Mouse (Mus musculus): ENCODE results near the gene Ccnjl. TPM values are rescaled to one million over a fixed set of nuclear protein-coding genes. Genes with fewer than 3 reads are reported as not detected.

Ccnjl gene
- polyA plus RNA-seq, 1 experiment from 2014 or later: 20.0 TPM

DNA sequence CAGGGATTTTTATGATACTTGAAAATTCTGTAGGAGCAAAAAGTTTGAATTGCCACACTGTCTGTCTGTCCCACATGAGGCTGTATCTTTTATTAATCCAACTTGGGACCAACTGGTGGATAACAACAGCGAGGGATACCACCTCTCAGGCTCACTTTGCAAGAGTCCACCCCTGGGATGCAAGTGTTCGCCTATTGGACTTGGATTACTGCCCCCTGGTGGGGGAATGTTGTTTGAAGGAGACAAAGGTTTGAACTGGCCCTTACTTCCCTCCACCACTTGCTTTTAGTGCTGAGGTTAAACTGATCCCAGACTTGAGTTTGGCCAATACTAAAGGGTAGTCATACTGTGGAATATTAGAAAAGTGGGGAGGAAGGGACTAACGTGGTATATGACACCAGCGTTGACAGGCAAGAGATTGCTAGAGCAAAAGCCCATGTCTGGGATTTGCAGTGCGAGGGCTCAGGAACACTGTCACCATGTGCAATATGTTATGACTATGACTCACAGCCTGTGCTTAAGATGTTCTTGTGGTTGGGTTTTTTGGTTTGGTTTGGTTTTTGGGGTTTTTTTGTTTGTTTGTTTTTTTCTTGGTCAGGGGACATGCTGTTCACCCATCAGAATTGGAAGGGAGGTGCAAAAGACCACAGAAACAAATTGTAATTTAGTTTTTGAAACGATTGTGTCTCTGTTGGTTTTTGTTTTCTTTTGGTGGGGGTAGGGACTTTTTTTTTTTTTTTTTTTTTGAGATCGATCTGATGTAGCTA, 57.9 kb downstream of the Ccnjl start, which contains the start of gene 4933415A04Rik:
Gene 4933415A04Rik, plus strand, starts transcription at position 717 of the 767 bp plus-strand sequence.
- Histone ChIP-seq H3K27ac (ENCODE audit: low read length) (no peak within 1 kb of the TSS), H3K36me3 (ENCODE audit: control insufficient read depth, insufficient read depth, low read length) (peaks cover 14% of the 10 kb centered on the region), H3K4me2 (replicated peaks; ENCODE audit: low read depth, low read length) (no peak within 1 kb of the TSS), H3K4me3 (ENCODE audit: low read depth, low read length) (no peak within 1 kb of the TSS), H3K9ac (replicated peaks; ENCODE audit: low read depth, low read length) (no peak within 1 kb of the TSS), H3K9me3 (ENCODE audit: control insufficient read depth, low read depth, low read length) (no peaks in the 10 kb centered on the region), H3K27me3 (ENCODE audit: control insufficient read depth, insufficient read depth, low read length) (no peaks in the 10 kb centered on the region), H3K4me1 (ENCODE audit: control insufficient read depth, insufficient read depth, low read length) (0 out of 2 replicates have a peak, but pooled peaks cover 3% of the 10 kb centered on the region)
- peak; percentile 38; the same call in 1 of the 2 replicates for ATAC-seq (ENCODE audit: insufficient number of reproducible peaks, insufficient read depth, low FRiP score, low read depth)
- WGBS: 77% methylated on average over 7 of the region's 7 CpGs

DNA sequence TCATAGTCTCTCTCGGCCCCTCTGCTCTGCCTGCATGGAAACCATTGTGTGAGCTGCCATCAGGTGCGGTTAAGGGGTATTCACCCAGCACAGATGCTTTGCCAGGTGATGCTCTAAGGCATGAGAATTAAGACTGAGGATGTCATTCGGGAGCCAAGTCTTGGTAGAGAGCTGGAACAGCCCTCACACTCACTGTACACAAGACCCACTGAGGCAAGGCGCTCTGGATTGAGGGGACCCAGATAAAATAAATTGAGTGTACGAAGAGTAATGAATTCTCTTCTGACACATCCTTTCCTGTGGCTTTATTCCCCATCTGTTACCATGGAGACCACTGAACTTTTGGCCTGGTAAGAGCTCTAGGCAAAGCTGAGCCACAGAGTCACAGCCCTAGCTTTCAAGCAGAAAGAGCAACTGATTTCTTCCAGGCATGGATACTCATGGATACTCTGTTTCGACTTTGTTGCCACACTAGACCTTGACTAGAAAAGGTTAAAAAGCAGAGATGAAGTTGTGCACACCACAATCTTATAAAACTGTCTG, 61.0 kb downstream of the Ccnjl start:
- peaks cover 14% of the 10 kb centered on the region for H3K36me3 ChIP-seq (ENCODE audit: control insufficient read depth, insufficient read depth, low read length)
- H3K4me1 ChIP-seq (ENCODE audit: control insufficient read depth, insufficient read depth, low read length): 0 out of 2 replicates have a peak, but pooled peaks cover 5% of the 10 kb centered on the region
- H3K4me2 ChIP-seq (replicated peaks; ENCODE audit: low read depth, low read length): no peak overlapping the region
- no peak for ATAC-seq (ENCODE audit: insufficient number of reproducible peaks, insufficient read depth, low FRiP score, low read depth)
- H3K27me3 ChIP-seq (ENCODE audit: control insufficient read depth, insufficient read depth, low read length): no peaks in the 10 kb centered on the region
- no peak overlapping the region for H3K9ac ChIP-seq (replicated peaks; ENCODE audit: low read depth, low read length)
- H3K9me3 ChIP-seq (ENCODE audit: control insufficient read depth, low read depth, low read length): no peaks in the 10 kb centered on the region
- 36% methylated on average over 6 of the region's 6 CpGs for WGBS
- no peak overlapping the region for H3K4me3 ChIP-seq (ENCODE audit: low read depth, low read length)
- H3K27ac ChIP-seq (ENCODE audit: low read length): no peak overlapping the region

DNA sequence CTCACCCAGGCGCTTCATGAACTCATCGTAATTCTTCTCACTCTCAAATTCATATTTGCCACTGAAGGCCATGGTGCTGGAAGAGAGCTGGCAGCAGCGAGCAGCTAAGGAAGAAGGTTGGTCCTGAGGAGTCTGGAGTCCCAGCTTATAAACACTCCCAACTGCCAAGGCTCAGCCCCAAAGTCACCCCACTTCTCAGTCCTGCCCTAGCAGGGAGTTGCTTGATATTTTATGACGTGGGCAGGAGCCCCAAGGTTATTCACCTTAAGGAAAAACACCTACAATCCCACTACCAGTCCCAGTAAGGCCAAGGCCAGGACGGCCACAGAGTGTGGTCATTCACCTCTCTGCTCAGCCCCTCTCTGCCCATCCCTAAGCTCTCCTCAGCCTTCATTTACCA, 72.9 kb downstream of the Ccnjl start, which contains the start of gene Fabp6:
Gene Fabp6, minus strand, starts transcription at position 101 of the 400 bp plus-strand sequence.
- Histone ChIP-seq H3K4me1 (ENCODE audit: control insufficient read depth, insufficient read depth, low read length) (no peaks in the 10 kb centered on the region), H3K36me3 (ENCODE audit: control insufficient read depth, insufficient read depth, low read length) (no peaks in the 10 kb centered on the region), H3K4me3 (ENCODE audit: low read depth, low read length) (no peak within 1 kb of the TSS), H3K4me2 (replicated peaks; ENCODE audit: low read depth, low read length) (no peak within 1 kb of the TSS), H3K9me3 (ENCODE audit: control insufficient read depth, low read depth, low read length) (no peaks in the 10 kb centered on the region), H3K27ac (ENCODE audit: low read length) (no peak within 1 kb of the TSS), H3K27me3 (ENCODE audit: control insufficient read depth, insufficient read depth, low read length) (no peaks in the 10 kb centered on the region), H3K9ac (replicated peaks; ENCODE audit: low read depth, low read length) (no peak within 1 kb of the TSS)
- WGBS: 82% methylated on average over 5 of the region's 5 CpGs
- ATAC-seq (ENCODE audit: insufficient number of reproducible peaks, insufficient read depth, low FRiP score, low read depth): no peak

DNA sequence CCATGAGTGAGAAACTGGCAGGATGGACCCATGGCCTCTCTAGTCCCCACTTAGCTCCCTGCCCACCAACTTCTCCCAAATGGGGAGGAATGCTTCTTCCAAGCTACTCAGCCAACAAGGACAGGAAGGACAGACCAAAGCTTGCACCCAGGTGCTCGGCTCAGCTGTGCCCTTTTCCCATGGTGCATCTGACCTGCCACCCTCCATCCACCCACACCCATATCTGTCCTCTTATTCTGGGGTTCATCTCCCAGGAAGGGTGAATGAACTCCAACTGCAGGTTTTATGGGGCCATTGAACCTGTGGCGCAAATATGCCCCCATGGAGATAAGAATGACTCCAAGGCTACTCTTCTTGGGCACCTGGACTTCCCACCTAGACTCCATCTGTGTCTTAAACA, 75.6 kb downstream of the Ccnjl start:
- Histone ChIP-seq H3K4me1 (ENCODE audit: control insufficient read depth, insufficient read depth, low read length) (no peaks in the 10 kb centered on the region), H3K4me2 (replicated peaks; ENCODE audit: low read depth, low read length) (no peak overlapping the region), H3K27me3 (ENCODE audit: control insufficient read depth, insufficient read depth, low read length) (no peaks in the 10 kb centered on the region), H3K4me3 (ENCODE audit: low read depth, low read length) (no peak overlapping the region), H3K27ac (ENCODE audit: low read length) (no peak overlapping the region), H3K36me3 (ENCODE audit: control insufficient read depth, insufficient read depth, low read length) (no peaks in the 10 kb centered on the region), H3K9me3 (ENCODE audit: control insufficient read depth, low read depth, low read length) (no peaks in the 10 kb centered on the region), H3K9ac (replicated peaks; ENCODE audit: low read depth, low read length) (no peak overlapping the region)
- 76% methylated on average over 2 of the region's 2 CpGs for WGBS
- ATAC-seq (ENCODE audit: insufficient number of reproducible peaks, insufficient read depth, low FRiP score, low read depth): no peak

DNA sequence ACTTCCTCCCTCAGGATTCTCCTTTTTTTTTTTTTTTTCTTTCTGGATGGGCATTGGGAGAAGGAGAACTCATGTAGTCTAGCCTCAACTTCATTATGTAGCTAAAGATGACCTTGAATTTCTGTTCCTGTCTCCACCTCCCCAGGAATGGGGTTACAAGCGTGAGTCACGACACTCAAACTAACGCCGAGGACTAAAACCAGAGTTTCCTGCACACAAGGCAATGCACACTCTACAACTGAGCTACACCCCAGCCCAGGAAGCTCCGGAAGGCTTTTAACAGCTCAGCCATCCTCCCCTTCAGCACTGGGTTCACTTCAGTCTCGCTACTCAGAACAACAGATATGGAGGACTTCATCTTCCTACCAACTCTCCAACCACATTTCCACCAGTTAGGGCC, 76.3 kb downstream of the Ccnjl start:
- Histone ChIP-seq H3K27ac (ENCODE audit: low read length) (no peak overlapping the region), H3K4me3 (ENCODE audit: low read depth, low read length) (no peak overlapping the region), H3K27me3 (ENCODE audit: control insufficient read depth, insufficient read depth, low read length) (no peaks in the 10 kb centered on the region), H3K36me3 (ENCODE audit: control insufficient read depth, insufficient read depth, low read length) (no peaks in the 10 kb centered on the region), H3K4me1 (ENCODE audit: control insufficient read depth, insufficient read depth, low read length) (no peaks in the 10 kb centered on the region), H3K4me2 (replicated peaks; ENCODE audit: low read depth, low read length) (no peak overlapping the region), H3K9ac (replicated peaks; ENCODE audit: low read depth, low read length) (no peak overlapping the region), H3K9me3 (ENCODE audit: control insufficient read depth, low read depth, low read length) (no peaks in the 10 kb centered on the region)
- no peak for ATAC-seq (ENCODE audit: insufficient number of reproducible peaks, insufficient read depth, low FRiP score, low read depth)
- 85% methylated on average over 6 of the region's 6 CpGs for whole genome bisulfite sequencing

DNA sequence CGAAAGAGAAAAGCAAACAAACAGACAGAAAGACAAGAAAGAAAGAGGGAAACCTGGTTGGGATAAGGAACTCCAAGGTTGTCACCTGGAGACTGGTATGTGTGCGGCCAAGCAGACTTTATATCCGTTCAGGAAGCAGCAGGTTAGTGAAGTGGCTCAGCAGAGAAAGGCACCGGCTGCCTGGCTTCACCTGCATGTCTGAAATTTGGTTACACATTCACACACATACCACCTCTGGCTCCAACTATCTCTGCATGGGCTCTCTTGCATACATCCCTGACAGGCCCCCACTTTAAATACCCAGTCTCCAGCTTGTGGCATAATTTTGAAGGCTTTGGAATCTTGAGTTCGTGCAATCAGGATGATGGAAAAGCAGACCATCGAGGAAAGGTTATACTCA, 77.3 kb downstream of the Ccnjl start:
- Histone ChIP-seq H3K36me3 (ENCODE audit: control insufficient read depth, insufficient read depth, low read length) (no peaks in the 10 kb centered on the region), H3K27me3 (ENCODE audit: control insufficient read depth, insufficient read depth, low read length) (no peaks in the 10 kb centered on the region), H3K27ac (ENCODE audit: low read length) (no peak overlapping the region), H3K9me3 (ENCODE audit: control insufficient read depth, low read depth, low read length) (no peaks in the 10 kb centered on the region), H3K4me2 (replicated peaks; ENCODE audit: low read depth, low read length) (no peak overlapping the region), H3K9ac (replicated peaks; ENCODE audit: low read depth, low read length) (no peak overlapping the region), H3K4me3 (ENCODE audit: low read depth, low read length) (no peak overlapping the region), H3K4me1 (ENCODE audit: control insufficient read depth, insufficient read depth, low read length) (no peaks in the 10 kb centered on the region)
- ATAC-seq (ENCODE audit: insufficient number of reproducible peaks, insufficient read depth, low FRiP score, low read depth): no peak
- WGBS: 79% methylated on average over 6 of the region's 6 CpGs

DNA sequence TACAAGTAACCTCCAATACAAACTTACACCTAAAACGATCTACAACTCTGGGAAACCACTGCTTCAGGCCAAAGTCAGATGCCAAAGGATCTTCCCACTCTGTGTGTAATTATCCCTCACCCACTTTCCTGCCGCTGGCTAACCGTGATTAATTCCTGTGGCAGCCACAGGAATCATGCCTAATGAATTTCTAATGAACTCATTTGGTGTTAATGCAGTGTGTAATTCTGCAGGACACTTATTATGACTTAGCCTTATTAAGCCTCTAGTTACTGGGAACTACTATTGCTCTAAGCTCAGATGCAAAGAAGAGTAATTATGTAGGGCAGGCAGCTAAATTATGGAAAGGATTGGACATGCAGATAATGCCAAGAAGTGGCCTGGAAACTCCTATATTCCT, 79.9 kb downstream of the Ccnjl start:
- 80% methylated on average over 3 of the region's 3 CpGs for WGBS
- ATAC-seq (ENCODE audit: insufficient number of reproducible peaks, insufficient read depth, low FRiP score, low read depth): no peak
- no peak overlapping the region for H3K4me2 ChIP-seq (replicated peaks; ENCODE audit: low read depth, low read length)

DNA sequence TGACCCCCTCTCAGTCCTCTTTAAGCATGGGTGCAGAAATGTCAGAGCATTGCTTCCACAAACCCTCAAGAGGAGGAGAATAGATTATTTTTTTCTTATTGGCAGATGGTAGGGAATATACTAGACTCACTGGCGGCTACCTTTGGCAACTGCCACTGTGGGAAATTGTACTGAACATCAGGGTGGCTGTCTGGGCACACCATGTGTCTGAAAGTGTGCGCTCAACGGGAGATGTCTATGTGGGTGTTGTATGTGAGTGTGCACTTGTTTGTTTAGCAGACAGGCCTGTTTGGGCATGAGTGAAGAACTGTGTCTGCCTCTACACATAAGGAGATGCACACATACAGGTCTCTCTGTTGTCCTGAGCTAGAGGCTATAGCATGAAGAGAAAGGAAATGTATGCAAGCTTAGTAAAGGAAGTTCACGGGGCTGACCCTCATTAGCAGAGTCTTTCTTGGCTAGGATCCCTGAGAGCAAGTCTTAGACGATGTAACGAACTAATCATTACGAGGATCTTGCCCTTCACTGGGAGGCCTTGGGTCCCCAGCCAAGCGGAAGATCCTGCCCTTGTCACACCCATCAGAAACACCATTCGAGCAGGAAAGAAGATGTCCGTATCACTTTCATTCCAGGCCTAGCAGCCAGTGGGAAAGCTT, 81.5 kb downstream of the Ccnjl start:
- no peak for ATAC-seq (ENCODE audit: insufficient number of reproducible peaks, insufficient read depth, low FRiP score, low read depth)
- Histone ChIP-seq H3K36me3 (ENCODE audit: control insufficient read depth, insufficient read depth, low read length) (no peaks in the 10 kb centered on the region), H3K27ac (ENCODE audit: low read length) (no peak overlapping the region), H3K4me3 (ENCODE audit: low read depth, low read length) (no peak overlapping the region), H3K27me3 (ENCODE audit: control insufficient read depth, insufficient read depth, low read length) (no peaks in the 10 kb centered on the region), H3K4me2 (replicated peaks; ENCODE audit: low read depth, low read length) (no peak overlapping the region), H3K4me1 (ENCODE audit: control insufficient read depth, insufficient read depth, low read length) (no peaks in the 10 kb centered on the region), H3K9ac (replicated peaks; ENCODE audit: low read depth, low read length) (no peak overlapping the region), H3K9me3 (ENCODE audit: control insufficient read depth, low read depth, low read length) (no peaks in the 10 kb centered on the region)
- 80% methylated on average over 10 of the region's 10 CpGs for WGBS

More for the DNA sequence above, 79.9 kb downstream of the Ccnjl start:
- no peaks in the 10 kb centered on the region for H3K27me3 ChIP-seq (ENCODE audit: control insufficient read depth, insufficient read depth, low read length)
- no peaks in the 10 kb centered on the region for H3K4me1 ChIP-seq (ENCODE audit: control insufficient read depth, insufficient read depth, low read length)
- H3K9me3 ChIP-seq (ENCODE audit: control insufficient read depth, low read depth, low read length): no peaks in the 10 kb centered on the region
- H3K9ac ChIP-seq (replicated peaks; ENCODE audit: low read depth, low read length): no peak overlapping the region
- no peak overlapping the region for H3K27ac ChIP-seq (ENCODE audit: low read length)
- H3K36me3 ChIP-seq (ENCODE audit: control insufficient read depth, insufficient read depth, low read length): no peaks in the 10 kb centered on the region
- H3K4me3 ChIP-seq (ENCODE audit: low read depth, low read length): no peak overlapping the region

Data from stomach, embryonic 14.5 days (tissue).